Mouse (Mus musculus) left cerebral cortex, postnatal 25 days (tissue): ENCODE data around the gene Faap20. TPM values are rescaled to one million over a fixed set of nuclear protein-coding genes. Genes with fewer than 3 reads are reported as not detected.

Source experiments
- DNase-seq, 2 experiments: peaks; one replicate each; pipeline ENCODE4 v3.0.0; 2022; ENCODE audit warnings: low spot score in 2 of 2, mixed read lengths in 1 of 2
- intact Hi-C: fragments of 180-260 bp; cut with DNase I; formaldehyde crosslinking; loops from one replicate; pipeline ENCODE4 v1.15.1; 2025
- total RNA-seq, 2 experiments: library from RNA; stranded (reverse); gene quantifications; 2 replicates each; pipeline ENCODE4 v1.2.3; 2021

Gene Faap20
- total RNA-seq, 2 experiments from 2014 or later, result 24.2 to 27.3 TPM

- intact Hi-C loops, result no loop called here
- peak in 1 of 2 experiments; percentile 39 for DNase-seq
Observed at GRCm38 (mm10) chr4:155301965-155302364, 52.4 kb downstream of the Faap20 start.

GRCm38 (mm10) chr4:155304508-155305096 lies 55.0 kb downstream of the Faap20 start:
- intact Hi-C loops, result loop anchor here (5.0 kb wide), 1 partner anchor 93 kb away; the partner anchor contains the start of gene Gabrd
- peak in 1 of 2 experiments; percentile 51 for DNase-seq

GRCm38 (mm10) chr4:155305531-155306031 lies 56.0 kb downstream of the Faap20 start:
- intact Hi-C loops, result loop anchor here (5.0 kb wide), 1 partner anchor 92 kb away; the partner anchor contains the start of gene Gabrd
- peak; percentile 76 to 94 for DNase-seq

Other genes with a start within 250 kb of the Faap20 start
- gene Plch2, start 193.0 kb upstream of the Faap20 start, total RNA-seq, result 10 to 100 TPM; 76.2 to 81.5 TPM
- gene Pex10, start 182.8 kb upstream of the Faap20 start, total RNA-seq, result 10 to 100 TPM; 18.7 to 20.2 TPM
- 10 to 100 TPM; 60.9 to 69.4 TPM for gene Rer1, start 163.4 kb upstream of the Faap20 start, total RNA-seq
- gene Morn1, start 163.2 kb upstream of the Faap20 start, total RNA-seq, result 1 to 10 TPM; 8.6 to 9.7 TPM
- gene Ski, start 27.2 kb upstream of the Faap20 start, total RNA-seq, result 100 to 1,000 TPM; 111 to 112 TPM
- 100 to 1,000 TPM; 218 to 220 TPM for gene Prkcz, start 111.6 kb downstream of the Faap20 start, total RNA-seq
- gene Gabrd, start 148.3 kb downstream of the Faap20 start, total RNA-seq, result 10 to 100 TPM; 73.4 to 78.2 TPM
- gene Cfap74, start 159.4 kb downstream of the Faap20 start, total RNA-seq, result 10 to 100 TPM; 12.7 to 13.7 TPM
- gene Tmem52, start 219.3 kb downstream of the Faap20 start, total RNA-seq, result 1 to 10 TPM; 1.5 TPM
- gene Gnb1, start 241.6 kb downstream of the Faap20 start, total RNA-seq, result 100 to 1,000 TPM; 918 to 924 TPM